Mouse (Mus musculus) embryonic fibroblast, embryonic 13.5 days (primary cell): ENCODE measurements around the gene Prkci.

Source experiments
- CTCF ChIP-seq: IDR thresholded peaks from 2 replicates; pipeline ENCODE4 v1.5.1; 2011; ENCODE audit warnings: mild to moderate bottlenecking, control low read depth, low read length, moderate library complexity, borderline replicate concordance; ENCODE audit not compliant: insufficient read depth
- POLR2A ChIP-seq: IDR thresholded peaks from 2 replicates; pipeline ENCODE4 v1.6.1; 2011; ENCODE audit warnings: low read depth, mild to moderate bottlenecking, control low read depth, low read length, moderate library complexity

DNA sequence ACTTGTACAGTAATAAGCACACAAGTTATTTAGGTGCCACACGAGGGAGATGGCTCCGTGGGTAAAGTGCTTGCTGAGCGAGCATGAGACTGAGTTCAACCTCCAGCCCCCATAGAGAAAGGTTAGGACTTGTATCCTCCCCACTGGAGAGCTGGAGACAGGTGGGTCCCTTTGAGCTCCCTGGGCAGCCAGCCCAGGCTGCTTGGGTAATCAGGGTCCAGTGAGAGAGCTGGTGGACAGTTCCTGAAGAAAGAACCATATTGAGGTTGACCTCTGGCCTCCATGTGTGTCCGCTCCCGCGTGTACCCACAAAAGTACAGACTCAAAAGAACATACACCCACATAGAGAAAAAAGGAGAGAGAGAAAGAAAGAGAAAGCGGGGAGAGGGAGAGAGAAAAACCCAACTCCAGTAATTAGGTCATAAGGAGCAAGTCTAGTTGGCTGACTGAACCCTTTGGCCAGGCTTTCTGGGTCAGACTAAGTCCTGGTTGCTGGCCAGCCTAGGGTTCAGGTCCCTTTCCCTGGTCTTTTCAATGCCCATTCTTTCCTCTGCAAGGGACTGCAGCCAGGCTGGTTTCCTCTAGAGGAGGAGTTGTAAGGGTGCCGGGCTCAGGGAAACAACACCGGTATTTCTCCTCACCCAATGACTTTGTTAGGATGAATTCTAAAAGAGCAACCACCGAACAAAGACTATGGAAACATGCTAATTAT lies 85.4 kb downstream of the Prkci start:
- TF ChIP-seq CTCF (no peak), POLR2A (no peak)
